Mouse (Mus musculus): ENCODE measurements around the gene 6030408B16Rik. TPM values are rescaled to one million over a fixed set of nuclear protein-coding genes. Genes with fewer than 3 reads are reported as not detected.

Gene 6030408B16Rik
- polyA plus RNA-seq, 1 experiment from 2014 or later: 0.83 TPM

- H3K27me3 ChIP-seq (replicated peaks): no peaks in the 10 kb centered on the region
- ATAC-seq (ENCODE audit: insufficient number of reproducible peaks, low FRiP score): peak; percentile 7; the same call in 1 of the 2 replicates
Measured at GRCm38 (mm10) chr15:101325991-101326534, 33.1 kb downstream of the 6030408B16Rik start.

GRCm38 (mm10) chr15:101327282-101327681 lies 34.3 kb downstream of the 6030408B16Rik start:
- no peaks in the 10 kb centered on the region for H3K9me3 ChIP-seq (replicated peaks)
- H3K4me2 ChIP-seq: no peak overlapping the region
- H3K36me3 ChIP-seq: no peaks in the 10 kb centered on the region
- H3K4me3 ChIP-seq: no peak overlapping the region
- H3K27ac ChIP-seq (ENCODE audit: poor library complexity, severe bottlenecking): no peak overlapping the region
- peaks cover 13% of the 10 kb centered on the region for H3K4me1 ChIP-seq (replicated peaks)
- H3K9ac ChIP-seq: no peak overlapping the region
- WGBS: 6% methylated on average over 6 of the region's 6 CpGs
- ATAC-seq (ENCODE audit: insufficient number of reproducible peaks, low FRiP score): no peak
- H3K27me3 ChIP-seq (replicated peaks): no peaks in the 10 kb centered on the region

More at GRCm38 (mm10) chr15:101325991-101326534, 33.1 kb downstream of the 6030408B16Rik start:
- H3K4me3 ChIP-seq: no peak overlapping the region
- H3K9me3 ChIP-seq (replicated peaks): no peaks in the 10 kb centered on the region
- H3K36me3 ChIP-seq: no peaks in the 10 kb centered on the region
- H3K9ac ChIP-seq: no peak overlapping the region
- WGBS: 34% methylated on average over 10 of the region's 10 CpGs
- H3K4me1 ChIP-seq (replicated peaks): peaks cover 25% of the 10 kb centered on the region
- no peak overlapping the region for H3K4me2 ChIP-seq
- no peak overlapping the region for H3K27ac ChIP-seq (ENCODE audit: poor library complexity, severe bottlenecking)

- WGBS: 58% methylated on average over 3 of the region's 3 CpGs
- Histone ChIP-seq H3K27me3 (replicated peaks) (no peaks in the 10 kb centered on the region), H3K36me3 (no peaks in the 10 kb centered on the region), H3K27ac (ENCODE audit: poor library complexity, severe bottlenecking) (no peak overlapping the region), H3K4me1 (replicated peaks) (peaks cover 13% of the 10 kb centered on the region), H3K9ac (no peak overlapping the region), H3K4me3 (no peak overlapping the region), H3K4me2 (no peak overlapping the region), H3K9me3 (replicated peaks) (no peaks in the 10 kb centered on the region)
- ATAC-seq (ENCODE audit: insufficient number of reproducible peaks, low FRiP score): no peak
Measured at GRCm38 (mm10) chr15:101328876-101329563, 36.0 kb downstream of the 6030408B16Rik start.

GRCm38 (mm10) chr15:101329564-101329892 lies 36.5 kb downstream of the 6030408B16Rik start:
- Histone ChIP-seq H3K9ac (no peak overlapping the region), H3K27me3 (replicated peaks) (no peaks in the 10 kb centered on the region), H3K9me3 (replicated peaks) (no peaks in the 10 kb centered on the region), H3K36me3 (no peaks in the 10 kb centered on the region), H3K4me2 (no peak overlapping the region), H3K4me3 (no peak overlapping the region), H3K27ac (ENCODE audit: poor library complexity, severe bottlenecking) (no peak overlapping the region), H3K4me1 (replicated peaks) (peaks cover 13% of the 10 kb centered on the region)
- ATAC-seq (ENCODE audit: insufficient number of reproducible peaks, low FRiP score): no peak
- WGBS: 51% methylated on average over 3 of the region's 3 CpGs

- H3K9me3 ChIP-seq (replicated peaks): no peaks in the 10 kb centered on the region
- 68% methylated on average over 4 of the region's 4 CpGs for WGBS
- H3K4me3 ChIP-seq: no peak overlapping the region
- no peaks in the 10 kb centered on the region for H3K36me3 ChIP-seq
- H3K27ac ChIP-seq (ENCODE audit: poor library complexity, severe bottlenecking): no peak overlapping the region
- no peaks in the 10 kb centered on the region for H3K27me3 ChIP-seq (replicated peaks)
- H3K4me1 ChIP-seq (replicated peaks): peaks cover 13% of the 10 kb centered on the region
- H3K9ac ChIP-seq: no peak overlapping the region
- H3K4me2 ChIP-seq: no peak overlapping the region
- no peak for ATAC-seq (ENCODE audit: insufficient number of reproducible peaks, low FRiP score)
Measured at GRCm38 (mm10) chr15:101331090-101331489, 38.1 kb downstream of the 6030408B16Rik start.

- H3K4me2 ChIP-seq: no peak overlapping the region
- H3K4me1 ChIP-seq (replicated peaks): peaks cover 24% of the 10 kb centered on the region
- 68% methylated on average over 4 of the region's 4 CpGs for WGBS
- no peaks in the 10 kb centered on the region for H3K9me3 ChIP-seq (replicated peaks)
- H3K27me3 ChIP-seq (replicated peaks): 0 out of 2 replicates have a peak, but pooled peaks cover 5% of the 10 kb centered on the region
- no peak overlapping the region for H3K9ac ChIP-seq
- H3K36me3 ChIP-seq: no peaks in the 10 kb centered on the region
- ATAC-seq (ENCODE audit: insufficient number of reproducible peaks, low FRiP score): no peak
- no peak overlapping the region for H3K27ac ChIP-seq (ENCODE audit: poor library complexity, severe bottlenecking)
- H3K4me3 ChIP-seq: no peak overlapping the region
Measured at GRCm38 (mm10) chr15:101332370-101332769, 39.4 kb downstream of the 6030408B16Rik start.

- H3K4me1 ChIP-seq (replicated peaks): peaks cover 24% of the 10 kb centered on the region
- no peak for ATAC-seq (ENCODE audit: insufficient number of reproducible peaks, low FRiP score)
- H3K9ac ChIP-seq: no peak overlapping the region
- no peak overlapping the region for H3K4me3 ChIP-seq
- whole genome bisulfite sequencing: 16% methylated on average over 1 of the region's 1 CpGs
- no peaks in the 10 kb centered on the region for H3K9me3 ChIP-seq (replicated peaks)
- no peak overlapping the region for H3K27ac ChIP-seq (ENCODE audit: poor library complexity, severe bottlenecking)
- H3K4me2 ChIP-seq: no peak overlapping the region
- H3K36me3 ChIP-seq: no peaks in the 10 kb centered on the region
- 0 out of 2 replicates have a peak, but pooled peaks cover 5% of the 10 kb centered on the region for H3K27me3 ChIP-seq (replicated peaks)
Measured at GRCm38 (mm10) chr15:101333165-101333564, 40.2 kb downstream of the 6030408B16Rik start.

GRCm38 (mm10) chr15:101333648-101334047 lies 40.6 kb downstream of the 6030408B16Rik start:
- ATAC-seq (ENCODE audit: insufficient number of reproducible peaks, low FRiP score): no peak
- Histone ChIP-seq H3K27me3 (replicated peaks) (0 out of 2 replicates have a peak, but pooled peaks cover 5% of the 10 kb centered on the region), H3K4me1 (replicated peaks) (peaks cover 24% of the 10 kb centered on the region), H3K9ac (no peak overlapping the region), H3K4me3 (no peak overlapping the region), H3K4me2 (no peak overlapping the region), H3K27ac (ENCODE audit: poor library complexity, severe bottlenecking) (no peak overlapping the region), H3K9me3 (replicated peaks) (no peaks in the 10 kb centered on the region), H3K36me3 (no peaks in the 10 kb centered on the region)
- 57% methylated on average over 4 of the region's 4 CpGs for WGBS

- H3K4me2 ChIP-seq: peak overlapping the region; percentile 18; the same call in 1 of the 2 replicates
- H3K36me3 ChIP-seq: no peaks in the 10 kb centered on the region
- no peak overlapping the region for H3K9ac ChIP-seq
- H3K9me3 ChIP-seq (replicated peaks): no peaks in the 10 kb centered on the region
- no peak overlapping the region for H3K4me3 ChIP-seq
- WGBS: 38% methylated on average over 24 of the region's 24 CpGs
- H3K4me1 ChIP-seq (replicated peaks): peaks cover 11% of the 10 kb centered on the region
- 0 out of 2 replicates have a peak, but pooled peaks cover 5% of the 10 kb centered on the region for H3K27me3 ChIP-seq (replicated peaks)
- H3K27ac ChIP-seq (ENCODE audit: poor library complexity, severe bottlenecking): peak overlapping the region; percentile 39; the same call in 1 of the 2 replicates
- ATAC-seq (ENCODE audit: insufficient number of reproducible peaks, low FRiP score): 0 out of 2 replicates have a peak, but pooled peaks have one; percentile 31
Measured at GRCm38 (mm10) chr15:101336474-101337174, 43.6 kb downstream of the 6030408B16Rik start.

- 68% methylated on average over 4 of the region's 4 CpGs for WGBS
- no peaks in the 10 kb centered on the region for H3K36me3 ChIP-seq
- no peaks in the 10 kb centered on the region for H3K9me3 ChIP-seq (replicated peaks)
- peaks cover 5% of the 10 kb centered on the region; the same call in 1 of the 2 replicates for H3K27me3 ChIP-seq (replicated peaks)
- H3K4me2 ChIP-seq: no peak overlapping the region
- peaks cover 11% of the 10 kb centered on the region for H3K4me1 ChIP-seq (replicated peaks)
- no peak for ATAC-seq (ENCODE audit: insufficient number of reproducible peaks, low FRiP score)
- H3K27ac ChIP-seq (ENCODE audit: poor library complexity, severe bottlenecking): no peak overlapping the region
- no peak overlapping the region for H3K4me3 ChIP-seq
- no peak overlapping the region for H3K9ac ChIP-seq
Measured at GRCm38 (mm10) chr15:101338359-101338758, 45.3 kb downstream of the 6030408B16Rik start.

GRCm38 (mm10) chr15:101339537-101339936 lies 46.5 kb downstream of the 6030408B16Rik start:
- Histone ChIP-seq H3K4me3 (no peak overlapping the region), H3K36me3 (no peaks in the 10 kb centered on the region), H3K9me3 (replicated peaks) (no peaks in the 10 kb centered on the region), H3K27ac (ENCODE audit: poor library complexity, severe bottlenecking) (no peak overlapping the region), H3K4me2 (no peak overlapping the region), H3K4me1 (replicated peaks) (peaks cover 11% of the 10 kb centered on the region), H3K9ac (no peak overlapping the region), H3K27me3 (replicated peaks) (peaks cover 5% of the 10 kb centered on the region; the same call in 1 of the 2 replicates)
- 0% methylated on average over 2 of the region's 2 CpGs for WGBS
- 0 out of 2 replicates have a peak, but pooled peaks have one; percentile 47 for ATAC-seq (ENCODE audit: insufficient number of reproducible peaks, low FRiP score)

Data from heart, embryonic 12.5 days (tissue).